Mouse (Mus musculus): ENCODE results near the gene Orai1. TPM values are rescaled to one million over a fixed set of nuclear protein-coding genes. Genes with fewer than 3 reads are reported as not detected.
A peak's percentile ranks its signal among the peaks of the same experiment; 100 is the strongest.

Orai1 gene
- polyA plus RNA-seq, 1 experiment from 2014 or later: 17.5 TPM

GRCm38 (mm10) chr5:122997205-122998204 is 17.4 kb upstream of the Orai1 start:
- Histone ChIP-seq H3K4me2 (no peak overlapping the region), H3K36me3 (peaks cover 11% of the 10 kb centered on the region; the same call in 1 of the 2 replicates), H3K4me3 (replicated peaks) (no peak overlapping the region), H3K9ac (no peak overlapping the region), H3K4me1 (peaks cover 15% of the 10 kb centered on the region), H3K27me3 (no peaks in the 10 kb centered on the region), H3K27ac (no peak overlapping the region), H3K9me3 (replicated peaks) (no peaks in the 10 kb centered on the region)
- WGBS: 85% methylated on average over 18 of the region's 18 CpGs
- no peak for ATAC-seq (replicated peaks; ENCODE audit: low FRiP score)

- no peak for ATAC-seq (replicated peaks; ENCODE audit: low FRiP score)
- H3K4me3 ChIP-seq (replicated peaks): no peak overlapping the region
- H3K27me3 ChIP-seq: no peaks in the 10 kb centered on the region
- H3K4me2 ChIP-seq: no peak overlapping the region
- WGBS: 92% methylated on average over 1 of the region's 1 CpGs
- H3K4me1 ChIP-seq: no peaks in the 10 kb centered on the region
- H3K36me3 ChIP-seq: peaks cover 11% of the 10 kb centered on the region; the same call in 1 of the 2 replicates
- no peaks in the 10 kb centered on the region for H3K9me3 ChIP-seq (replicated peaks)
- H3K9ac ChIP-seq: no peak overlapping the region
- no peak overlapping the region for H3K27ac ChIP-seq
These were observed 14.0 kb upstream of the Orai1 start for GRCm38 (mm10) chr5:123000901-123001300.

- Histone ChIP-seq H3K4me2 (no peak overlapping the region), H3K27me3 (no peaks in the 10 kb centered on the region)
- whole genome bisulfite sequencing: 72% methylated on average over 19 of the region's 19 CpGs
These were observed 8.9 kb upstream of the Orai1 start for GRCm38 (mm10) chr5:123005716-123006592.

GRCm38 (mm10) chr5:123008877-123009493 is 5.9 kb upstream of the Orai1 start:
- 0 out of 2 replicates have a peak overlapping the region, but pooled peaks have one; percentile 10 for H3K27ac ChIP-seq
- ATAC-seq (replicated peaks; ENCODE audit: low FRiP score): no peak
- H3K4me1 ChIP-seq: peaks cover 11% of the 10 kb centered on the region; the same call in 1 of the 2 replicates
- H3K4me2 ChIP-seq: no peak overlapping the region
- no peaks in the 10 kb centered on the region for H3K27me3 ChIP-seq
- no peaks in the 10 kb centered on the region for H3K9me3 ChIP-seq (replicated peaks)
- no peak overlapping the region for H3K9ac ChIP-seq
- WGBS: 62% methylated on average over 7 of the region's 7 CpGs
- no peak overlapping the region for H3K4me3 ChIP-seq (replicated peaks)
- no peaks in the 10 kb centered on the region for H3K36me3 ChIP-seq

More at GRCm38 (mm10) chr5:123005716-123006592, 8.9 kb upstream of the Orai1 start:
- Histone ChIP-seq H3K4me1 (peaks cover 9% of the 10 kb centered on the region; the same call in 1 of the 2 replicates), H3K27ac (no peak overlapping the region), H3K36me3 (no peaks in the 10 kb centered on the region), H3K9me3 (replicated peaks) (no peaks in the 10 kb centered on the region), H3K4me3 (replicated peaks) (no peak overlapping the region), H3K9ac (no peak overlapping the region)
- no peak for ATAC-seq (replicated peaks; ENCODE audit: low FRiP score)

GRCm38 (mm10) chr5:123009873-123010272 is 5.0 kb upstream of the Orai1 start:
- no peaks in the 10 kb centered on the region for H3K36me3 ChIP-seq
- WGBS: 60% methylated on average over 11 of the region's 11 CpGs
- H3K9me3 ChIP-seq (replicated peaks): no peaks in the 10 kb centered on the region
- peaks cover 17% of the 10 kb centered on the region for H3K4me1 ChIP-seq
- no peak overlapping the region for H3K4me2 ChIP-seq
- H3K27me3 ChIP-seq: no peaks in the 10 kb centered on the region
- no peak overlapping the region for H3K4me3 ChIP-seq (replicated peaks)
- no peak for ATAC-seq (replicated peaks; ENCODE audit: low FRiP score)
- H3K9ac ChIP-seq: no peak overlapping the region
- no peak overlapping the region for H3K27ac ChIP-seq

- no peaks in the 10 kb centered on the region for H3K27me3 ChIP-seq
- H3K27ac ChIP-seq: no peak overlapping the region
- no peak overlapping the region for H3K4me2 ChIP-seq
- no peaks in the 10 kb centered on the region for H3K36me3 ChIP-seq
- H3K4me1 ChIP-seq: peaks cover 22% of the 10 kb centered on the region
- H3K9ac ChIP-seq: no peak overlapping the region
- no peak overlapping the region for H3K4me3 ChIP-seq (replicated peaks)
- ATAC-seq (replicated peaks; ENCODE audit: low FRiP score): no peak
- WGBS: 90% methylated on average over 6 of the region's 6 CpGs
- H3K9me3 ChIP-seq (replicated peaks): no peaks in the 10 kb centered on the region
These were observed 4.1 kb upstream of the Orai1 start for GRCm38 (mm10) chr5:123010806-123011205.

- no peak overlapping the region for H3K27ac ChIP-seq
- no peaks in the 10 kb centered on the region for H3K9me3 ChIP-seq (replicated peaks)
These were observed 3.2 kb upstream of the Orai1 start for GRCm38 (mm10) chr5:123011705-123012104.

GRCm38 (mm10) chr5:123013599-123014315 is 1.1 kb upstream of the Orai1 start:
- Histone ChIP-seq H3K27me3 (no peaks in the 10 kb centered on the region), H3K4me2 (no peak overlapping the region), H3K27ac (0 out of 2 replicates have a peak overlapping the region, but pooled peaks have one; percentile 27), H3K9ac (no peak overlapping the region), H3K9me3 (replicated peaks) (no peaks in the 10 kb centered on the region), H3K4me3 (replicated peaks) (no peak overlapping the region), H3K36me3 (no peaks in the 10 kb centered on the region), H3K4me1 (peaks cover 43% of the 10 kb centered on the region)
- WGBS: 55% methylated on average over 9 of the region's 9 CpGs
- no peak for ATAC-seq (replicated peaks; ENCODE audit: low FRiP score)

More at GRCm38 (mm10) chr5:123011705-123012104, 3.2 kb upstream of the Orai1 start:
- no peak overlapping the region for H3K9ac ChIP-seq
- H3K4me1 ChIP-seq: peaks cover 26% of the 10 kb centered on the region
- H3K4me3 ChIP-seq (replicated peaks): no peak overlapping the region
- no peak overlapping the region for H3K4me2 ChIP-seq
- no peaks in the 10 kb centered on the region for H3K27me3 ChIP-seq
- ATAC-seq (replicated peaks; ENCODE audit: low FRiP score): no peak
- no peaks in the 10 kb centered on the region for H3K36me3 ChIP-seq
- 94% methylated on average over 9 of the region's 9 CpGs for WGBS

- Histone ChIP-seq H3K9me3 (replicated peaks) (no peaks in the 10 kb centered on the region), H3K4me1 (peaks cover 53% of the 10 kb centered on the region), H3K36me3 (no peaks in the 10 kb centered on the region), H3K4me2 (peak overlapping the region; percentile 87), H3K27ac (peak overlapping the region; percentile 98), H3K27me3 (no peaks in the 10 kb centered on the region), H3K9ac (peak overlapping the region; percentile 88), H3K4me3 (replicated peaks) (peak overlapping the region; percentile 91)
- WGBS: 9% methylated on average over 8 of the region's 8 CpGs
- no peak for ATAC-seq (replicated peaks; ENCODE audit: low FRiP score)
These were observed 1.0 kb downstream of the Orai1 start for GRCm38 (mm10) chr5:123015915-123016314.

GRCm38 (mm10) chr5:123017504-123017903 is 2.6 kb downstream of the Orai1 start:
- Histone ChIP-seq H3K9me3 (replicated peaks) (no peaks in the 10 kb centered on the region), H3K4me2 (peak overlapping the region; percentile 87; the same call in 1 of the 2 replicates), H3K36me3 (peaks cover 4% of the 10 kb centered on the region; the same call in 1 of the 2 replicates), H3K4me3 (replicated peaks) (no peak overlapping the region), H3K4me1 (peaks cover 53% of the 10 kb centered on the region), H3K27ac (0 out of 2 replicates have a peak overlapping the region, but pooled peaks have one; percentile 2), H3K9ac (no peak overlapping the region), H3K27me3 (no peaks in the 10 kb centered on the region)
- WGBS: 69% methylated on average over 4 of the region's 4 CpGs
- ATAC-seq (replicated peaks; ENCODE audit: low FRiP score): no peak

Measured in kidney, embryonic 15.5 days (tissue).